Mouse (Mus musculus) olfactory bulb, adult 2 months (tissue): ENCODE results near the gene Pex11a.

ENCODE experiments used
- CTCF ChIP-seq: fragments of 200-500 bp; IDR thresholded peaks from 2 replicates; pipeline ENCODE4 v1.5.1; 2012; ENCODE audit warnings: low read depth, mild to moderate bottlenecking, low read length, moderate library complexity; ENCODE audit not compliant: insufficient read depth
- POLR2A ChIP-seq: fragments of 200-500 bp; IDR thresholded peaks from 2 replicates; pipeline ENCODE4 v1.6.1; 2012; ENCODE audit warnings: mild to moderate bottlenecking, low read depth, low read length, moderate library complexity; ENCODE audit not compliant: insufficient read depth

DNA sequence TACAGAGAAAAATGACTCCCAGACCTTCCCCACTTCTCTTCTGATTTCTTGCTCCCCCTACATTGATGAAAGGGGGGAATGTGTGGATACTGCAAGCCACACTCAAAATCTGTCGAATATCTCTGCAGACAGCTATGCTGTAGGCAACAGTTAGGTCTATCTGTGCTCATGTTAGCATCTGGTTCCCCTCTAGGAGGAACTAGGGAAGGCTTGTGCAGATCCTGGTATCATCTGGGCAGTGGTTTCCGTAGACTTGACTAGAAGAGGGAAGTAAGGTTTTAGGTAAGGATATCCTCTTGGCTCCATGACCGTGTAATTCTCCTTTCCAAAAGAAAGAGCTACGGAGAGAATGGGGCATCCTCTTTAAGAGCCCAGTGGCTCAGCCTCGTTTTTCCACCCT lies 1.7 kb upstream of the Pex11a start:
- TF ChIP-seq CTCF (no peak), POLR2A (no peak)
